Mouse (Mus musculus): Measurements from ENCODE around the gene Icosl.
"Not testable (repeated sequence)": the region's sequence is repeated elsewhere in the genome, so short reads cannot be mapped to it uniquely, and the experiment has no call there.

Icosl gene

GRCm38 (mm10) chr10:78074977-78075376 is 5.9 kb downstream of the Icosl start:
- no peak for DNase-seq (ENCODE audit: low spot score)

- DNase-seq (ENCODE audit: low spot score): no peak
These were observed 8.8 kb downstream of the Icosl start for GRCm38 (mm10) chr10:78077862-78078261.

GRCm38 (mm10) chr10:78078276-78078675 is 9.2 kb downstream of the Icosl start:
- no peak for DNase-seq (ENCODE audit: low spot score)

GRCm38 (mm10) chr10:78079955-78080591 is 11.0 kb downstream of the Icosl start:
- DNase-seq (ENCODE audit: low spot score): no peak

GRCm38 (mm10) chr10:78084073-78084472 is 15.0 kb downstream of the Icosl start:
- DNase-seq (ENCODE audit: low spot score): no peak

- DNase-seq (ENCODE audit: low spot score): no peak
These were observed 16.6 kb downstream of the Icosl start for GRCm38 (mm10) chr10:78085711-78086110.

- DNase-seq (ENCODE audit: low spot score): no peak
These were observed 17.5 kb downstream of the Icosl start for GRCm38 (mm10) chr10:78086444-78087061.

- DNase-seq (ENCODE audit: low spot score): no peak
These were observed 18.0 kb downstream of the Icosl start for GRCm38 (mm10) chr10:78087101-78087511.

- DNase-seq (ENCODE audit: low spot score): no peak
These were observed 21.1 kb downstream of the Icosl start for GRCm38 (mm10) chr10:78090246-78090645.

- DNase-seq (ENCODE audit: low spot score): no peak
These were observed 21.8 kb downstream of the Icosl start for GRCm38 (mm10) chr10:78090706-78091491.

- no peak for DNase-seq (ENCODE audit: low spot score)
These were observed 23.0 kb downstream of the Icosl start for GRCm38 (mm10) chr10:78091865-78092724.

- no peak for DNase-seq (ENCODE audit: low spot score)
These were observed 23.6 kb downstream of the Icosl start for GRCm38 (mm10) chr10:78092725-78093029.

GRCm38 (mm10) chr10:78095221-78095620 is 26.1 kb downstream of the Icosl start:
- no peak for DNase-seq (ENCODE audit: low spot score)

GRCm38 (mm10) chr10:78095954-78096931 is 27.1 kb downstream of the Icosl start:
- no peak for DNase-seq (ENCODE audit: low spot score)

- not testable (repeated sequence) for DNase-seq (ENCODE audit: low spot score)
These were observed 30.8 kb downstream of the Icosl start for GRCm38 (mm10) chr10:78099860-78100259.

GRCm38 (mm10) chr10:78100989-78101780 is 32.1 kb downstream of the Icosl start:
- peak; percentile 75 for DNase-seq (ENCODE audit: low spot score)

GRCm38 (mm10) chr10:78104555-78105490 is 35.7 kb downstream of the Icosl start:
- no peak for DNase-seq (ENCODE audit: low spot score)

GRCm38 (mm10) chr10:78105548-78105947 is 36.4 kb downstream of the Icosl start:
- no peak for DNase-seq (ENCODE audit: low spot score)

GRCm38 (mm10) chr10:78114521-78115092 is 45.5 kb downstream of the Icosl start:
- no peak for DNase-seq (ENCODE audit: low spot score)
